Mouse (Mus musculus) neutrophil, adult 5-6 weeks (primary cell): ENCODE measurements around the gene Il11ra1. TPM values are rescaled to one million over a fixed set of nuclear protein-coding genes. Genes with fewer than 3 reads are reported as not detected.
A peak's percentile ranks its signal among the peaks of the same experiment; 100 is the strongest.
"Not testable (repeated sequence)": the region's sequence is repeated elsewhere in the genome, so short reads cannot be mapped to it uniquely, and the experiment has no call there.

ENCODE experiments used
- ATAC-seq: fragments of 151-379, 151-347 bp; 2 replicates; pipeline ENCODE4 v1.8.0; 2017; ENCODE audit warnings: mild to moderate bottlenecking, moderate TSS enrichment; ENCODE audit not compliant: insufficient number of reproducible peaks, poor library complexity, low FRiP score, severe bottlenecking; ENCODE audit errors: extremely low read depth
- total RNA-seq: library from RNA; stranded (forward); fragments of 200-1000 nt; gene quantifications from 2 replicates; pipeline ENCODE4 v1.2.3, GENCODE M21; 2017

The Il11ra1 gene
- total RNA-seq, result 27.1 and 33.6 TPM in 2 replicates

DNA sequence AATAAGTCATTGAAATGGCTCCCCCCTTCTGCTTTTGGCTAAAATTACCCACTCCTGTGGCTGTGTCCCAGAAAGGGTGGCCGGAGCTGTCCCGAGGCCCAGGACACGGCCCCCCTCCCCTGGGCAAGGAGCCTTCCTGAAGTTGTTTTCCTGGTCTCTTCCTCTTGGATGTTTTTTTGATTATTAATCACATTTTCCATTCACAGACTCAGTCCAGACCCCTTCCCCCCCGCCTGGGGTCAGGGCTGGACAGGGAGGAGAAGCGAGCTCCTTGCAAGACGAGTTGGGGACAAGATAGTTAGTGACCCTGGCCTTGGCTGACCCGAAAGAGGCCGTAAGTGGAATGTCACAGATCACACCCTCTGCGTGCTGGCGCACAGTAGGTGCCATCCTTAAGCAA lies at the start of gene Il11ra1:
TSS of gene Il11ra1 (plus strand) at position 207 of the 400 bp plus-strand sequence.
- ATAC-seq, result not testable (repeated sequence)

DNA sequence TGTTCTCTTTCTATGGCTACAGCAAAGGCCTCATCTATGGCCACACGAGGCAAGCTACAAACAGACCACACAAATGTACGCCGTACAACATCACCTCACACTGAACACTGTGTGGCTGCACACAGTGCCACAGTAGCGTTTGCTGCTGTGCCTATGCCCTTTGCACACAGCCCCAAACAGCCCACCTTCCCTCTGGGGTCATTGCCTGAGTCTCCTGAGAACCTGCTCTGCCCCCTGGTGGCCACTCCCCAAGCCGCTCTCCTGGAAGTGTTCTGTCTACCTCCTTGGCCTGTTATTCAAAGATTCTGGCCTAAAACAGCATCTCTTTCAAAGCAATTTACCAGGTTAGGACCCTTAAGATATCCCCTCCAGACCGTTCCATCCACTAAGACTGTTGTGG lies 46.5 kb upstream of the Il11ra1 start:
- no peak for ATAC-seq

DNA sequence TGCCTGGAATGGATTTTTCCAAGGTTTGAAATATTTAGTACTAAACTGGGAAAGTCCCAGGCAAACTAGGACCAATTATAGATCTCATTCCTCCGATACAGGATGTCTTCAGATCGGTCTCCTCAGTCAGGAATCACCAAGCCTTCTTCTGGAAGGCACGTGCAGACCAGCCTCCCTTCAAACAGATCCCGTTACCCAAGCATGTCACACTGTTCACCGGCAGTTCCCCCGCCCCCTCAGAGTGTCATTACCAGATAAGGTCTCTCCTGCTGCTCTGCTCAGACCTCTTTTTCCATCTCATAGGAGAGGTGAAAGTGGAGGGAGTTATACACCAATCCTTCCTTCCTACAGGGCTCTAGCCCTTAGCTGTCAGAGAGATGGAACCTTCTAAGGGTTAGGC lies 46.1 kb upstream of the Il11ra1 start:
- ATAC-seq, result no peak

DNA sequence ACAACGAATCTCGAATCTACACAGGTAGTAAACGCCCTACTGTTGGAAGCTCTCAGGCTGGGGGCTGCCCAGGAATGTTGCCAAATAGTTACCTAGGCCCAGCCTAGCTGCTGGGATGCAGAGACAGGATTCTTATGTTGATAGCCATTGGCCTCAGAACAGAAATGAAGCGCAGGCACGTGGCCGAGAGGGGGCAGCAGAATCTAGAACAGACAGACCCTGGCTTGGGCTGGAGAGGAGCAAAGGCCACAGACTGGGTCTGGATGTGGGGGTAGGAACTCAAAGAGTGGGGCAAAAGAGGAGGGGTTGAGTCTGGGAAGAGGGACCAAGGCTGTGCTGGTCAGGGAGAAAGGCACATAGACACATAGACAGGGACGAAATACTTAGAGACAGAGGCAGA lies 45.6 kb upstream of the Il11ra1 start:
- no peak for ATAC-seq

DNA sequence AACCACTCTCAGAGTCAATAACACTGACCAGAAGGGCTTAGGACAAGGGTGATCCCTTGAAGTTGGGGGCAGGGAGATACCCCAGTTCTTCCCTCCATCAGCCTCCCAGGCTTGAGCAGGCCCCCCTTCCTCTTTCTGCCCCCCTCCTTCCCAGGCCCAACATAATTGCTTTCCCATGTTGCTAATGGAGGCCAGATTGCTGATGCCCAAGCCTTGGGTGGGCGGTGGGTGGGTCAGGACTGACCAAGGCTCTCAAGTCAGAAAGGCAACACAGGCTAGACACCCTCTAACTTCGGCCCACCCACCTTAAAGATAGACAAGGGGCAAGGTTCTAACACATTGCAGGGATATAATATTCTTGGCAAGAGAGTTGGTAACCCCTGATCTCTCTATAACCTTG lies 44.3 kb upstream of the Il11ra1 start:
- no peak for ATAC-seq

- no peak for ATAC-seq
Measured at GRCm38 (mm10) chr4:41658566-41659384, 41.0 kb upstream of the Il11ra1 start.

GRCm38 (mm10) chr4:41659556-41659955 lies 40.2 kb upstream of the Il11ra1 start:
- ATAC-seq, result no peak

DNA sequence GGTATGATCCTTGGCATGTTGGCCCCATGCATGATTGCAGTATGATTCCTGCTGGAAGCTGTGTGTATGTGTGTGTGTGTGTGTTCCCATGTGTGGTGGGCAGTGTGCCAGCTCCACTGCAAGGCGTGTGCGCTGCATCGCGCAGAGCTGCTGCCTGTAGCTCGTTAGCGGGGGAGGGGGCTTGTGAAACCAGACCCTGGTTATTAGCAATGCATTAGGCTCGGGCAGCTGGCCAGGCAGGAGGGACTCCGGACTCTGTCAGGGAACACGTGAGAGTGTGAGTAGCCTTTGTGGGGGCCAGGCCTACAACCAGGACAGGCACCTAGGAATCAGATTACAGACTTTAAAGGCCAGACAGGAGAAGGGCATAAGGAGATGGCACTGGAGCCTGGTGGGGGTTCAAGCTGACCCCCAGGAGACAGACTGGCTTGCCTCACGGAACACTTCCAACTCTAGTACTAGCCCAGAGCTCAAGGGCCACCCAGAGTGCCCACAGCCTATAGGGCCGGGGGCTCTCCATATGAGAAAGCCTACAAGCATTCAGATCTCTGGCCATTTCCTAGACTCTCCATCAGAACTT lies 38.8 kb upstream of the Il11ra1 start:
- no peak for ATAC-seq

GRCm38 (mm10) chr4:41662723-41663122 lies 37.1 kb upstream of the Il11ra1 start:
- ATAC-seq, result no peak

DNA sequence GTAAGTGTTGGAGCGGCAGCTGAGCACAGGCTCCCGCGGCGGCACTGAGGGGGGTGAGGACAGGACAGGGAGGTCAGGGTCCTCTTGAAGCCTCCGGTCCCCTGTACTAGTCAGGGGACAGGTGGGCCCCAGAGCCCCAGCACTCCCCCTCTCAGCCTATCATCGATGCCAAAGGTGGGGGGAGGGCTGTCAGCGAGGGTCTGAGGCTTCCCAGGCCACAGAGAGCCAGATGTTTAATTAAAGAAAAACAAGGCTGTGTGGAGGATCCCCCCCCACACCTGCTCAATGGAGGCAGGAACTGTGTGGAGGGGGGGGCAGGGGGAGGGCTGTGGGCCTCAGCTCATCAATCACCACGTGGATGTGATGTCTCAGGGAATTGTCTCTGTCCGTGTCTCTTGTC lies 36.2 kb upstream of the Il11ra1 start:
- no peak for ATAC-seq

DNA sequence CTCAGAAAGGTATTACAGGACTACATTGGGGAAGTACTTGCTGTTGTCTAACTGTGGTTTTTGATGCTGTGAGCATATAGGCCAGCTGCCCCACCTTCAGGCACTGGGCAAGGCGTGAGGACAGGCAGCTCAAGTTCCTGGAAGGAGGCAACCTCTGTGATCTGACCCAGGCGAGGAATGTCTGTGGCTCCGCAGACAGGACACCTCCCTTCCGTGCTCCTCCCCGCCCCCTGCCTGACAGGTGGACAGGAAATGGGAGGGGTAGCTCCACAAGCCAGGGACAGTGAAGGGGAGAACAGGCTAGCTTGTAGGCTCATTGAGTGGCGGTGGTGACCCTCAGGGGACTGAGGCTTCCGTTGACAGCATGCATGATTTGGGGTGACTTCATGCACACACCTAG lies 35.3 kb upstream of the Il11ra1 start:
- 0 out of 2 replicates have a peak, but pooled peaks have one; percentile 13 for ATAC-seq

DNA sequence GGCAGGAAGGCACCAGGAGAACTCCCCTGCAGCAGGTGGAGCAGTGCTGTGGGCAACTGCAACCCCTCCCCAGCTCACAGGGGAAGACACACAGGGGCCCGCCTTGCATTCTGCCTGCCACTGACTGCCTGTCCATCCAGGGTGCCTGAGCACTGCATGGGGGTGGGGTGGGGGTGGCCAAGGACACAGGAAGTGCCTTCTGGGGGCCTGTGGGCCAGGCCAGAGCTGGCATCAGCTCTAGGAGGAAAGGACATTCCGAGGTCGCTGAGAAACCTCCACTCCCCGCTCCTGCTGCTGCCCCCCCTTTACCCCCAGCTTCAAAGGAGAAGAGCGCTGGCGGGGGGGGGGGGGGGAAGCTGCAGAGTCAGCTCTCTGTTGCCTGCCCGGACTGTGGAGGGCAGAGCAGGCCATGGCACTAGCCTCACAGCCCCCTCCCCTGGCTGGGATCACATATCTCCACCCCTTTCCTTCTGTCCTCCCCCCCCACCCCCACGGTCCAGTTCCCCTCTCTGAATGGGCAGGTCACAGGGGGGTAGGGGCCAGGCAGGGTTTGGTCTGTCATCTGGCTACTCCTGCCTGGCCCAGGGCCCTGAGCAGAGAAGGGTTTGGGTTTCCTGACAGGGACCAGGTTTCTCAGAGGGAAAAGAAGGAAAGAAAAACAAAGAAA lies 34.6 kb upstream of the Il11ra1 start:
- ATAC-seq, result no peak

DNA sequence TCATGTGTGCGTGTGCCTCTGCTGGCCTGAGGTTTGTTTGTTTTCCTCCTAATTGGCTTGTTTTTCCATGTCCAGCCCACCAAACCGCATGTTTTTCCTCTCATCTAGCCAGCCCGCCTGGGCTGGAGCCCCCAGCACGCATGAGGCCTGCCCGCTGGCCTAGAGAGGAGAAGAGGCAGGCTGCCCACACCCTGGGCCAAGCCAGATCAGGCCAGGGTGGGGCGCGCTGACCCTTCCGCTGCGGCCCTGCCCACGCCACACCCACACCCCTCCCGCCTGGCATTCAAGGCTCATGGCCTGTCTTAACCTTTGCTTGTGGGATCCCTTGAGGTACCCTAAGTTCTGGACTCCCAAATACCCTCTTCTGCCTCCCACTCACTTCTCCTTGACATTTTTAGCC lies 33.1 kb upstream of the Il11ra1 start:
- ATAC-seq, result no peak

DNA sequence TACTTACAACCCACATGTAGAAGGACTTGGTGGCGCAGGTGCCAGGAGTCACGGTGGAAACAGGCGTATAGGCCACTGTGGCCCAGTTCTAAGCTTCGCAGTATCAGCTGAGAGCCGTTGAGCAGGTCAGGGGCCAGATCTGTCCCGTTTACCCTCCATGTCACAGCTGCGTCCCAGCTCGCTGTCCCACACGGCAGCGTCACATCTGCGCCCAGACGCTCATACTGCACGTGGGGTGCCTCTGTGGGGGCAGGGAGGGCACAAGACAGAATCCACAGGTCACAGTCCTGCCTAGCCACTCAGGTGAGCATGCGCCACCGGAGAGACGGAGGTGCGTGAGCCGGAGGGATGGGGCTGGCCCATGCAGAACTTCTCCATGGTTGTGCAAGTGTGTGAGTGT lies 29.0 kb upstream of the Il11ra1 start:
- no peak for ATAC-seq

- ATAC-seq, result no peak
Measured at GRCm38 (mm10) chr4:41671500-41671899, 28.3 kb upstream of the Il11ra1 start.

DNA sequence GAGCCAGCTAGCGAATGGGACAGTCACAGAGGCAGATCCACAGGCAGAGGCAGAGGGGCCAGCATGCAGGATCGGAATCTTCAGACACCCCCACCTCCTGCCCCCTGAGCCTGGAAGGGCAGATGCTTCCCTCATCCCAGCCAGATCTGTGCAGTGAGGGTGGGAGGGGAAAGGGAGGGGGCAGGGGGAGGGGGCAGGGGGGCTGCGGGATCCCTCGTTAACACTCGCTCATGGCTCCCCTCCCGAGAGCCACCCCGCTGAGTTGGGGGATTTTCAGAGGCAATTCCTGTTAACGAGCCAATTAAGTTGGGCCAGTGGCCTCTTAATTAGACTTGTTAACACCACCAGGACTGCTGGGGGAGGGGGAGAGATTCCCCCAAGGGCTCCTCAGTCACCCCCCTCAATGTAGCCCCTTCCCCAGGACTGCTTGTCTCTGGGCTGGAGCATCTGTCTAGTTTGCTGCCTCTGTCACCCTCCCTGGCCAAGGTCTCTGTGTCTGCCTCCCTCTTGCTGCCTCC lies 27.8 kb upstream of the Il11ra1 start:
- no peak for ATAC-seq

DNA sequence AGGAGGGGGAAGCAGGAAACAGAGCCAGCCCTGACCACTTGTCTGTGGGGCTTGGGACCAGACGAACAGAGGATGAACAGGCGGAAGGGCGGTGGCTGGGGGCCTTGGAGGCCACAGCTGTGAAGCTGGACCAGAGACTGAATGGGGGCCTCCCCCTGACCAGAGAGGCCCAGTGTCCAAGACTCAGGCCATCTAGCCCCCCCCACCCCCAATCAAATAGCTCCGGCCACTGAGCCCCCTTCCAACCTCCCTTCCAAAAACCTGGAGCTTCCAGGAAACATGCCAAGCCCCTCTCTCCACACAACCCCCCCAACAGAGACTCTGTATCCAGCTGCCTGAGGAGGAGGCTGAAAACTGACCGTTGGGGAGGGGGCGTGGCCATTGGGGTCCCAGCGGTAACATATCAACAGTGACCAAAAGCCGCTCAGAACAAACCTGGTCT lies 27.2 kb upstream of the Il11ra1 start:
- ATAC-seq, result no peak

- ATAC-seq, result no peak
Measured at GRCm38 (mm10) chr4:41673186-41673585, 26.6 kb upstream of the Il11ra1 start.

GRCm38 (mm10) chr4:41676248-41677005 lies 23.4 kb upstream of the Il11ra1 start:
- ATAC-seq, result no peak
